23 mouse cellular contexts compared by ENCODE assay signal in the genomic region with DNA sequence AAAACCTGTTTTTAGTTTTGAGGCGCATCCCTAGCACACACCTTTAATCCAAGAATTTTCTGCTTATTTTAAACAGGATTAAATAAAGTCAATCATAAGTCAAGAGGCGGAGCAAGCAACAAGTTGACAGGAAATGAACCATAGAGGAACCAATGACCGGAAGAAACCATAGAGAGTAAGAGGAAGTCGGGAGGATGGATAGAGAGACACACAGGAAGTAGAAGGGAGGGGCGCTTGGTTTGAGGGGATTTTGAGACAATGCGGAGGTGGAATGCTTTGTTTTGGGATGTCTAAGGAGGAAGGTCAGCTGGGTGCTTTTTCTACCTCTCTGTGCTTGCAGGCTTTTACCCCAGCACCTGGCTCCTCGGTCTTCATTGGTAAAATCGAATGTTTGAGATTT. TPM values are rescaled to one million over a fixed set of nuclear protein-coding genes. Genes with fewer than 3 reads are reported as not detected.
"Had no signal": no experiment of that assay in that cellular context is flagged by ENCODE, and none has a peak within 500 bp of the region (broad histone marks: within the 10 kb centered on the region; RNA-seq: fewer than 3 reads in every experiment).

No protein-coding gene starts in this region.

- DNase-seq: liver, postnatal 0 days; lung, adult 2 months; lung, postnatal 4 days; midbrain, embryonic 14.5 days; retina, postnatal 1 day; right cerebral cortex, adult 18-20 months; right cerebral cortex, postnatal 25 days; right cerebral cortex, postnatal 4 days; spleen, adult 18-20 months; thymus, adult 2 months; thymus, postnatal 36 days had no signal

- ATAC-seq: liver, postnatal 0 days; lung, postnatal 0 days; midbrain, embryonic 16.5 days had no signal

- H3K4me3 ChIP-seq: liver, embryonic 15.5 days; lung, embryonic 15.5 days; midbrain, embryonic 10.5 days; midbrain, embryonic 12.5 days; myocyte; neural tube, embryonic 13.5 days; neural tube, embryonic 15.5 days; stomach, embryonic 15.5 days had no signal

- H3K4me1 ChIP-seq: liver, embryonic 15.5 days; lung, embryonic 15.5 days; midbrain, embryonic 10.5 days; midbrain, embryonic 12.5 days; neural tube, embryonic 13.5 days; neural tube, embryonic 15.5 days; stomach, embryonic 15.5 days had no signal

- H3K27ac ChIP-seq: liver, embryonic 15.5 days; lung, embryonic 15.5 days; midbrain, embryonic 10.5 days; midbrain, embryonic 12.5 days; neural tube, embryonic 13.5 days; neural tube, embryonic 15.5 days; stomach, embryonic 15.5 days; stomach, postnatal 0 days had no signal

- H3K27me3 ChIP-seq: liver, embryonic 15.5 days; lung, embryonic 15.5 days; midbrain, embryonic 12.5 days; neural tube, embryonic 13.5 days; neural tube, embryonic 15.5 days; stomach, embryonic 15.5 days had no signal

- H3K36me3 ChIP-seq: liver, embryonic 15.5 days; lung, embryonic 15.5 days; midbrain, embryonic 10.5 days; midbrain, embryonic 12.5 days; neural tube, embryonic 13.5 days; neural tube, embryonic 15.5 days; stomach, embryonic 15.5 days had no signal

RNA-seq across cellular contexts. Expression of a gene that starts 15.2 kb away (rescaled TPM):
- total RNA-seq: megakaryocyte, adult 5-6 weeks had no signal
